Mouse (Mus musculus) heart, postnatal 0 days (tissue): ENCODE data around the gene Cul4b.

Experiments
- CTCF ChIP-seq: IDR thresholded peaks from 2 replicates; pipeline ENCODE4 v1.5.1; 2016; ENCODE audit warnings: antibody characterized with exemption, control low read depth, low read depth
- EP300 ChIP-seq: IDR thresholded peaks from 2 replicates; pipeline ENCODE4 v1.6.1; 2016; ENCODE audit warnings: antibody characterized with exemption, low read depth

DNA sequence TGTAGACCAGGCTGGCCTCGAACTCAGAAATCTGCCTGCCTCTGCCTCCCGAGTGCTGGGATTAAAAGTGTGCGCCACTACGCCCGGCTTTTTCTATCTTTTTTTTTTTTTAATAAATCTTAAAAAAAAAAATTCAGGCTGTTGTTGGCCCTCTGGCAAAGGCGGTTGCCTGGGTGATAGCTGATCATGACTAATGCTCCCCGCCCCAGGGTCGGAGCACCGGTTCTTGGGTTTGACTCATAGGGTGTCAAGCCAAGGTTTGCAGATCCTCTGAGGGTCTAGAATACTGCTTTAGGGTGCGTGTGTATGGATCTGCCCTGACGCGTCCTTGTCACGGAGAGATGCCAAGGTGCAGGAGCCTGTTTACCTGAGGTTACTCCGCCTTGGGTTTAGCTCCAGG is 71.2 kb downstream of the Cul4b start:
- TF ChIP-seq CTCF: no peak
- no peak for TF ChIP-seq EP300
